Mouse (Mus musculus) lung, adult 18-20 months (tissue): ENCODE data around the gene Mtx1.
"Not testable (repeated sequence)": the region's sequence is repeated elsewhere in the genome, so short reads cannot be mapped to it uniquely, and the experiment has no call there.

Source experiments
- DNase-seq, 2 experiments: peaks; one replicate each; pipeline ENCODE4 v3.0.0; 2022; ENCODE audit warnings: mixed read lengths in 2 of 2

The Mtx1 gene

DNA sequence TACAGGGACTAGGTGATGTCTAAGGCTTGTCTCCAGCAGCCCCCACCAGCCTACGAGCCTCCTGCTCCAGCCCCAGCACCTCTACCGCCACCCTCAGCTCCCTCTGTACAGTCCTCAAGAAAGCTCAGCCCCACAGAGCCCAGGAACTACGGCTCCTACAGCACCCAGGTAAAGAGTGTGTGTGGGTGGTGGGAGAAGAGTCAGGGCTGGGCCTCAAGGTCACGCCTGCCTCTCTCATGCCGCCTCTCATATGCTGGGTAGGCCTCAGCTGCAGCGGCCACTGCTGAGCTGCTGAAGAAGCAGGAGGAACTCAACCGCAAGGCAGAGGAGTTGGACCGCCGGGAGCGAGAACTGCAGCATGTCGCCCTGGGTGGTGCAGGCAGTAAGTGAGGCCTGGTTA is 47.8 kb downstream of the Mtx1 start:
- DNase-seq = no peak

DNA sequence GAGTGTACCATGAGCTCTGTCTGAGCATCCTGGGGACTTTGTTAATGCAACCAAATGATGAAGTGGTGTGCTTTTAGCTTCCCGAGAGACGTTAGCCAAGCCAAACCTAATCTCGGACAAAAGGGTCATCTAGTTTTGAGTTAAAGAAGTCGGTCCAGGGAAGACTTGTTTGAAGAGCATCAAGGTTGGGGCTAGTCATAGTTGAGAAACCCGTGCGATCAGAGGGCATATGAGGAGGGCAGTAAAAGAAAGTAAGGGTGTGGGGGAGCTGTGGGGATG is 48.8 kb downstream of the Mtx1 start:
- DNase-seq = no peak

DNA sequence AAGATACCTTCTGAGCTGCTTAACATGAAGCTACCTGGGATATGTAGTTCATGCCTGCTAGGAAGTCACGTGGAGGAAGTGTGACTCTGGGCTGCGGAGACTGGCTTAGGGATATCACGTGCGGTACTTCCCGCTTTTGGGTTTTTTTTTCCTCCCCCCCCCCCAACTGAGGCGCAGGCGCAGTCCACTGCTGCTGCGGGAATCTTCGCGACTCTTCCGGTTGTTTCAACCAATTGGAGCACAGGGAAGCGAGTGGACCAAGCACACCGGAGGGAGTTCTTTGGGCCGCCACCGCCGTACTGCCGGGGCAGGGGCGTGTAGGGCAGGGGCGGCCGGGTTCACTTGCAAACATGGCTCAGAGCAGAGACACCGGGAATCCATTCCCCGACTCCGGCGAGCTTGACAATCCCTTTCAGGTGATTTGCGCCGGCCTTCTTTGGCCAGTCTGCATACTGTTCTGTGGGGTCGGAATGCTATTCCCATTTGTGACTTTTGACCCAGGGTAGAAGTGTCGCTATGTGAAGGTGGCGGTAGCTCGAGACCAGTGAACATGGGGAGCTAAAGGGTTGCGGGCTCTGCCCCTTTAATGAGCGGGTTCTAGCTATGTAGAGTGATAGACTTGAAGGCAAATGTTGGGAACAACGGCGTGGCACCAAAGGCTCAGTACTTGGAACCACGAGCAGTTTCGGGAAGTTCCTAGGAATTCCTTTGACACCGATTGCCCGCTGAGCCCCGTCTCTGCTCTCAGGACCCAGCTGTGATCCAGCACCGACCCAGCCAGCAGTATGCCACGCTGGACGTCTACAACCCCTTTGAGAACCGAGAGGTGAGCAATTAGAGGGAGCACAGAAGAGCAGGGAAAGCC is 49.4 kb downstream of the Mtx1 start, which contains the start of gene Scamp3:
Gene Scamp3 (plus strand): TSS at position 232 of the 865 bp plus-strand sequence.
- DNase-seq = peak; percentile 90 to 92

DNA sequence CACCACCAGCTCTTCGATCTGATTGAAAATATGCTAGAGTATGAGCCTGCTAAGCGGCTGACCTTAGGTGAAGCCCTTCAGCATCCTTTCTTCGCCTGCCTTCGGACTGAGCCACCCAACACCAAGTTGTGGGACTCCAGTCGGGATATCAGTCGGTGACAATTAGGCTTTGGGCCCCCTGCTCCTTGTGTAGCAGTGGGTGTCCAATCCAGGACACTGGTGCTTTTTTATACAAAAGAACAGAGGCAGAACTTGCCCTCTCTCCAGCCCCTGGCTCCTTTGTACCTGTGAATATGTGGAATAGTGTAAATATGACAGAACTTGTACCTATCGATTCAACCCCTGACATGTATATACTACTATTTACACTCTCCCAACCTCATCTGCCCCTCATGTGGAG is 50.5 kb downstream of the Mtx1 start:
- DNase-seq = no peak

DNA sequence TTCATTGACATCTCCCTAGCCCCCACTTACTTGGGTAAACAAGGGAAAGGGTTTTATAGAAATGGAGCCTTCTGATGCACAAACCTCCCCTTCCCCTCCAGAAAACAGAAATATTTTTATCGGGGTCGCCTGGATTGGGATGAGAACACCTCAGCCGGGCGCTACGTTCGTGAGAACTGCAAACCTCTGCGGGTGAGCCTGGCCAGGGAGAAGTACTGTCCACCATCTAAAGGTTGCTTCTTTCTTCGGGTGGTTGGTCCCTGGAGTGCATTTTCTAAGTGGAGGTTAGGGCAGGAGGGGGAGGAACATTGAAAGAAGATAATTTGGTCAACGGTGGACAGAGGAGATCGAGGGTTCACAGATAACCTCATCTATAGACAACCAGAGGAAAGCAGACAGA is 51.3 kb downstream of the Mtx1 start:
- no peak for DNase-seq

DNA sequence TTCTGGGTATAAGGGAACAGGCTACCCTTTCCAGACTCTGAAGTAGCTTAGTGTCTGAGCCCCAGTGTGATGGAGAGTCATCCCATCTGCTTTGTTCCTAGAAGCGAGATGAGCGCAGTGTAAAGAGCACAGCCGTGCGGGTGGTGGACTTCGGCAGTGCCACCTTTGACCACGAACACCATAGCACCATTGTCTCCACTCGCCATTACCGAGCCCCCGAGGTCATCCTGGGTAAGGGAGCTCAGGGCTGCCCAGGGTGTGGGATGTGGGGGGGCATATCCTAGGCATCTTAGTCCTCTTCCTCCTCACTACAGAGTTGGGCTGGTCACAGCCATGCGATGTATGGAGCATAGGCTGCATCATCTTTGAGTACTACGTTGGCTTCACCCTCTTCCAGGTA is 52.0 kb downstream of the Mtx1 start:
- no peak for DNase-seq

DNA sequence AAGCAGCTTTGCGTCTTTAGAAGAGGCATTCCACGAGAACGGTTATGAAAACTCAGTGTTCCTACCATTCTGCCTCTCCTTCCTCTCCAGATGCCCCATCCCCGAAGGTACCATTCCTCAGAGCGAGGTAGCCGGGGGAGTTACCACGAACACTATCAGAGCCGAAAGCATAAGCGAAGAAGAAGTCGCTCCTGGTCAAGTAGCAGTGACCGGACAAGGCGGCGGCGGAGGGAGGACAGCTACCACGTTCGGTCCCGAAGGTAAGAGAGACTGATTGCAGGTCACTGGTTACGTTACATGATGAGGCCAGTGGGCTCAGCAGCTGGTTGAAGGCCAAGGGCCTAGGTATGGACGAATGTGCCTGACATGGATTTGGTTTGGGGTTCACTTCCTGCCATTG is 59.9 kb downstream of the Mtx1 start:
- no peak for DNase-seq

DNA sequence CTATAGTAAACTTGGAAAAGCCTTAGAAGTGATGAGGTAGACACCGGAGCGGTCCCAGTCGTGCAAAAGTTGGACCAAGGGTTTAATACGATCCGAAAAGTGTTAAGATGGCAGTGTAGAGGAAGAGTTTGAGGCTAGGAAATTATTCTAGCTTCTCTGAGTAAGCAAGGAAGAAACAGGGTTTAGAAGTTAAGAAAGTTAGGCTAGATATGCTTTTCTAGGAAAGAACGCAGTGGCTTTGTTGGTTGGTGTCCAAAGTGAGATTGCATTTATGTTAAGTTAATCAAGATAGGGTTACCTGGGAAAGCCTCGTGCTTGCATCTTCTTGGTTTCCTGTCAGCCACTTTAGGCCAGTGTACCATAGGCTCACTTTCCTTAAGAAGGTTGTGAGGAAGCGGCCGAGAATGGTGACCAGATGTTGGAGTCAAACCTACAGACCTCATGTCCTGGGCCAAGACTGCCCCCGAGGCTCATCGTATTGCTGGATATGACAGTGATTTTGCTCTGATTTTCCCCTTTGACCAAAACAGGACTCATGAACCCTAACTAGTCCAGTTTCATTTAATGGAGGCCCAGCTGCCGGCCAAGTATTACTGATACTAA is 61.5 kb downstream of the Mtx1 start:
- no peak for DNase-seq

DNA sequence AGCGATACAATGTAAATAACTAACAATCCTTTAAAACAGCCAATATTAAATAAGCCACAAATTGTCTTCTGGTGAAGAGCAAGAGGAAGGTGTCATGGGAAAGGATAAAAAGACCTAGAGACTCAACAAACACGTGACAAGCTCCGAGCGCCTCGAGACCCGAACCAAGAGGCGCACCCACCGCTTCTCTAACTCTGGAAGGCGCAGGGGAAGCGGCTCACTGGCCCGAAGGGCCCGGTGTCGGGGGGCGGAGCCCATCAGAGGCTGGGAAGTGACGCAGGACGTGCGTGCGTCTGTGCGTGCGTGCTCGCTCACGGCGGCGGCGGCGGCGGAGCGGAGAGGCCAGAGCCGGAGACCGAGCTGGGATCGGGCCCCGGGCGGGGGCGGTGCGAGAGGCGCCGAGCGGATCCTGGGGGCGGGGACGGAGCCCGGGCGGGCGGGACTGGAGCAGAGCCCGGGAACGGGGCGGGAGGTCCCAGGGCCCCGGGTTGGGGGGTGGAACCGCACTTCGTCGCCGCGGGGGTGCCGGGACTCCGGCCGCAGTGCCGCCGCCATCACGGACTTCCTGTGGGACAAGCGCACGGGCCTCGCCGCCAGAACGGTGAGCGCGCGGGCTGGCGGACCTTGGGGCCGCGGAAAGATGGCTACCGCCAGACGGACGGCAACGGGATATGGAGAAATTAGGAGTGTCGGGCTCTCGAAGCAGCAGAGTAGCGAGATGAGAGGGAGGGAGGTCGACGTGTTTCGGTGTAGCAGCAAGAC is 62.2 kb downstream of the Mtx1 start, which contains the start of gene Clk2:
Gene Clk2 (plus strand): TSS at position 290 of the 762 bp plus-strand sequence.
- peak; percentile 95 to 96 for DNase-seq

DNA sequence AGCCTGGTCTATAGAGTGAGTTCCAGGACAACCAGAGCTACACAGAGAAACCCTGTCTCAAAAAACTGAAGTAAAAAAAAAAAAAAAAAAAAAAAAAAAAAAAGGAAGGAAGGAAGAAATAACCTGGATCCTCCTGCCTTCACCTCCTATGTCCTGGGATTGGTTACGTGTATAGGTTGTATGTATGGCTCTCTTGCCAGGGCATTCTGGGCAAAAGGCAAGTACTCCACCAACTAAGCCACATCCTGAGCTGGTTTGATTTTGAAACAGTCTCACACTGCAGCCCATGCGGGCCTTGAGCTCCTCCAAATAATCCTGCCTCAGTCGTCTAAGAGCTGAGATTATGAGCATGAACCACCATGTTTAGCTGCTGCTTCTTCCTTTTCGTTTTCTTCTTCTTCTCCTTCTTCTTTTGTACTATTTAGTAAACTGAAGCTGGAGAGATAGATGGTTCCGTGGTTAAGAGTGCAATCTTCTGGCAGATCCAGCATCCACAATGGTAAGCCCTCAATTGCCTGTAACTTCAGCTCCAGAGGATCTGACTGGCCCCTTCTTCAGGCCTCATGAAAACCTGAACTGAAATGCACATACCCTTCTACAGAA is 63.1 kb downstream of the Mtx1 start:
- DNase-seq = no peak

DNA sequence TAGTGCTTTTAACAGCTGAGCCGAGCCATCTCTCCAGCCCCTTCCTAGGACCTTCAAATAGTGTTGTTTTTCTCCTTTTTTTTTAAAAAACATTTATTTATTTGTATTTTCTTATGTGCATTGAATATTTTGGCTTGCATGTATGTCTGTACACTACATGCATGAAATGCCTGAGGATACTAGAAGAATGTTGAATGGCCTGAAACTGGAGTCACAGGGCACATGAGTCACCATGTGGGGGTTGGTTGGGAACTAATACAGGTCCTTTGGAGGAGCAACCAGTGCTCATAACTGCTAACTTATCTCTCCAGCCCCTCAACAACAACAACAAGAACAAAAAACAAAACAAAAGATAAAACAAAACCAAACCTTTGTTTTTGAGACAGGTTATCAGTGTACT is 63.8 kb downstream of the Mtx1 start:
- DNase-seq = no peak

DNA sequence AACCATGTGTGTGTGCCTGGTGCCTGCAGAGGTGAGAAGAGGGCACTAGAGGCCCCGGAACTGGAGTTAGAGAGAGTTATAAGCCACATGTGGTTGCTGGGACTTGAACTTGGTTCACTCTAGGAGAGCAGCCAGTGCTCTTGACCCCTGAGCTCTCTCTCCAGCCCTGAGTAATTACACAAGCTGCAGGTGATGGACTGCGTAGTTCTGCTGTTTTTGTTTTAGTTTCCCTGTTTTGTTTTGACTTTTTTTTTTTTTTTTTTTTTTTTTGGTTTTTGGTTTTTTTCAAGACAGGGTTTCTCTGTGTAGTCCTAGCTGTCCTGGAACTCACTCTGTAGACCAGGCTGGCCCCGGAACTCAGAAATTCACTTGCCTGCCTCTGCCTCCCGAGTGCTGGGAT is 65.1 kb downstream of the Mtx1 start:
- DNase-seq = no peak

DNA sequence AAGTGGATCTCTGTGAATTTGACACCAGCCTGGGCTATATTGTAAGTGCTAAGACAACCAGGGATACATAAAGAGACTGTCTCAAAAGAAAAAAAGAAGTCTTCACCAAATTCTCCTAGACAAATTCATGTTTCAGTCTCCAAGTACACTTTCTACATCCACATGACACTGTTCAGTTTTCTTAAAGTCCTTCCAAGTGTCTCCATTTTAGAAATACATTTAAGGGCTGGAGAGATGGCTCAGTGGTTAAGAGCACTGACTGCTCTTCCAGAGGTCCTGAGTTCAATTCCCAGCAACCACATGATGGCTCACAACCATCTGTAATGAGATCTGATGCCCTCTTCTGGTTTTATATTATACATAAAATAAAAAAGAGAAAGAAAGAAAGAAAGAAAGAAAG is 65.7 kb downstream of the Mtx1 start:
- not testable (repeated sequence) for DNase-seq

DNA sequence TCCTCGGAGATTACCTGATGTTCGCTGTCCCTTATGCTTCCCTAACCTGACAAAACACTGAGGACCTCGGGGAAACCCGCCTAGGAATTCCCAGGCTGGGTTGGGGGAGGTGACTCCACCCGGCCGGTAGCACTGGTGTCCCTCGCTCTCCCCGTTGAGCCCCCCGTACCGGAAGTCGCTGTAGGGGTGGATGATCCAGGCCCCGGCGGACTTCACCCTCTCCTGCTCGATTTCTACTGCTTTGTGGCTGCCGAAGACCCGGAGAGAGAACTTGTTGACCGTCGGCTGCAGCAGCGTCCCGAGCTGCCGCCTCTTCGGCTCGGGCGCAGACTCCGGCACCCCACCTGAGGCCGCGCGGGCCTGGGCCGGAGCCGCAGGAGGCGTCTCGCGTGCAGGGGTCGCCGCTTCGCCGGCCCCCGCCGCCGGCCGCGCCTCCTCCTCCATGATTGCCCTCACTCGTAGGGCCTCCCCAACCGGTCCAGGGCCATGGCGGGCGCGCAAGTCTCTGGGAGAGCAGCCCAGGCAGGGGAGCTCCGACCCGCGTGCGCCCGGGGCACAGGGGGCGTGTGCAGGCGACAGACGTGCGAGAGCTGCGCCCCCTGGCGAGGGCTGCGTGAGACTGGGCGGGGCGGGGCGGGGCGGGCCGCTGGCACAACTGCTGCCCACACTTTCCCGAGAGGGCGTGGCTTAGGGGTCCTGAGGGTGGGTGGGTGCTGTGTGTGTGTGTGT is 67.1 kb downstream of the Mtx1 start, which contains the start of gene Hcn3:
Gene Hcn3 (minus strand): TSS at position 581 of the 729 bp plus-strand sequence.
- peak; percentile 29 to 56 for DNase-seq

DNA sequence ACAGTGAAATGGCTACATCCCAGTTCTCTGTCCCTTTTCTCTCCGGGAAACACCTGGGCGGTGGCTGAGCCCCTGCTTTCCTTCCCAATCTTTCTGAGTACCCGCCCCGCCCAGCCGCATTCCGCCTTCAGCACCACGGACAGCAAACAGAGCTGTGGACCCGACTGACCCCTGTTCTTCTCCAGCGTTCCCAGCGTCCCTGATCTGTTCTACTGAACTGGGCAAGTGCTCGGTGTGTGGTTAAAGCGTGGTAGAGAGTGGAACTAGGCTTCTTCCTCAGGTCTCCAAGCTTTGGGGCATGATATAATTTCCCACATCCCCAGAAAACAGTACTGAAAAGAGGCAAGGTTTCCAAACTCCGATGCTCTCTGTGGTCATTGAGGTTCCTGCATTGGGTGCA is 67.7 kb downstream of the Mtx1 start:
- DNase-seq = peak; percentile 45 to 65
